Mouse (Mus musculus): ENCODE measurements around the gene Ces2b. TPM values are rescaled to one million over a fixed set of nuclear protein-coding genes. Genes with fewer than 3 reads are reported as not detected.
"Not testable (repeated sequence)": the region's sequence is repeated elsewhere in the genome, so short reads cannot be mapped to it uniquely, and the experiment has no call there.

Gene Ces2b
- polyA plus RNA-seq, 1 experiment from 2014 or later: 1.4 TPM

DNA sequence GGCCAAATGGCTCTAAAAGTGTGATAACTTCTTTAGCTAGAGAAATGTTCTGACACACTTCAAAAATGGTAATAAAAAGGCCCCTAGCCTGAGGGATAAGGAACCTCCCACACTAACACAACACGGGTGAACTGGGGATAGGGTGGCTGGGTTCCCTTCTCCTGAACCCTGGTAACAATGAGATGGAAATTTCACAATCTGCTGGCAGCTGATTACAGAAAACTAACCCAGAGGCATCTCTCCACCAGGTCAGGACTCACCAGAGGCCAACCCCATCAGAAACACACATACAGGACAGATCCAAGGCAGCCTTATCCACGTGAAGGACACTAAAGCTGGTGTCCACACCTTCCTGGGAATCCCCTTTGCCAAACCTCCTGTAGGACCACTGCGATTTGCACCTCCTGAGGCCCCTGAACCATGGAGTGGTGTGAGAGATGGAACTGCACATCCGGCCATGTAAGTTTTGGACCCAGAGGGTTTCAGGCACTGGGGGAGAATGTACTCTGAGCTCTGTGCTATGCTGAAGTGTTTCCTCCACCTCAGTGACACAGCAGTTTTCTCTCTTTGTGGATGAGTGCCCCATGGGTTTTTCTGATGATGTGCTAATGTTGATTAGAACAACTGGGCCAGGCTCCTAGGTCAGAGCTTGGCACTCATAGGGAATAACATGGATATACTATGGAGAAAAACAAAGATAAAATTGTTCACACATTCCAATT lies 16.5 kb downstream of the Ces2b start:
- Histone ChIP-seq H3K4me3 (ENCODE audit: low read depth, low read length) (no peak overlapping the region), H3K27me3 (replicated peaks; ENCODE audit: insufficient read depth, low read length) (no peaks in the 10 kb centered on the region), H3K9ac (replicated peaks; ENCODE audit: low read depth) (no peak overlapping the region), H3K36me3 (ENCODE audit: insufficient read depth, low read length) (no peaks in the 10 kb centered on the region), H3K4me1 (ENCODE audit: insufficient read depth, low read depth, low read length) (no peaks in the 10 kb centered on the region), H3K27ac (ENCODE audit: low read length) (no peak overlapping the region), H3K4me2 (replicated peaks; ENCODE audit: low read depth, low read length) (no peak overlapping the region), H3K9me3 (ENCODE audit: low read length) (no peaks in the 10 kb centered on the region)
- WGBS: 57% methylated on average over 4 of the region's 4 CpGs
- ATAC-seq (no peak), DNase-seq (ENCODE audit: low spot score) (no peak)
- TF ChIP-seq EP300 (IDR thresholded peaks at IDR 0.05): no peak
- TF ChIP-seq CTCF (IDR thresholded peaks at IDR 0.05): no peak

GRCm38 (mm10) chr8:104866844-104867531 lies 35.6 kb downstream of the Ces2b start:
- not testable (repeated sequence) for ATAC-seq; H3K27ac ChIP-seq (ENCODE audit: low read length); H3K36me3 ChIP-seq (ENCODE audit: insufficient read depth, low read length); DNase-seq (ENCODE audit: low spot score); H3K4me2 ChIP-seq (replicated peaks; ENCODE audit: low read depth, low read length); H3K27me3 ChIP-seq (replicated peaks; ENCODE audit: insufficient read depth, low read length); H3K4me3 ChIP-seq (ENCODE audit: low read depth, low read length); H3K9me3 ChIP-seq (ENCODE audit: low read length); H3K9ac ChIP-seq (replicated peaks; ENCODE audit: low read depth); H3K4me1 ChIP-seq (ENCODE audit: insufficient read depth, low read depth, low read length)
- WGBS: no CpG with 5 or more reads among the region's 4 CpGs

- not testable (repeated sequence) for H3K4me2 ChIP-seq (replicated peaks; ENCODE audit: low read depth, low read length); H3K27me3 ChIP-seq (replicated peaks; ENCODE audit: insufficient read depth, low read length); DNase-seq (ENCODE audit: low spot score); H3K9me3 ChIP-seq (ENCODE audit: low read length); H3K36me3 ChIP-seq (ENCODE audit: insufficient read depth, low read length); H3K4me3 ChIP-seq (ENCODE audit: low read depth, low read length); H3K27ac ChIP-seq (ENCODE audit: low read length); H3K4me1 ChIP-seq (ENCODE audit: insufficient read depth, low read depth, low read length); ATAC-seq; H3K9ac ChIP-seq (replicated peaks; ENCODE audit: low read depth)
- no CpG with 5 or more reads among the region's 2 CpGs for WGBS
Measured at GRCm38 (mm10) chr8:104868876-104869275, 37.5 kb downstream of the Ces2b start.

DNA sequence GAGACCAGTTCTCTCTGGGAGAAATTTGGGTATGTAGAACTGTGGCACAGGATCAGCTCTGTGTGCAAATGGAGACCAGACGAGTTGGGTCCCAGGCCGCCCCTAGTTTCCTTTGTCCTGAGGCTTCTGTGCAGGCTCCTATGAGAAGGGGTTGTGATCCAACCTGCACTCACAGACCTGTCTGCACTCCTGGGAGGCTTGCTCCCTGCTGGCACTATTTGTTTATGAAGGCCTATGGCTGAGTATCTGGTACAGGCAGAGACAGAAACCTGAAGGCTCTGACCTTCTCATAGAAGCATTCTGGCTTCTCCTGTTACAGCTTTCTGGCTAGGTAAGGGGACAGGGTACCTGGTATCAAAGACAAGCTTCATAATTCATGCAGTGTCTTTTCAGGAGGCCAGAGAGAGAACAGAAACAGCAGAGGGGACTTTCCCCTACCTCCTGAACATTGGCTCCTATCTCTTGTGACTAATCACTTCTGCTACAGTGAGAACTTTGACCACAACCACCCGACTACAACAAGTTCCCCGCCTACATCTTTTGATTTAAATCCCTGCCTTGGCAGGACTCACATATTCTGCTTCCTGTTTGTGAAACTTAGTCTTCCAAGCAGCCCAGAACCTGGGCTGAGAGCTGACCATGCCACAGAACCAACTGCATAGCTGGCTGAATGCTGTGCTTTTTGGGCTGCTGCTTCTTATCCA lies 55.0 kb downstream of the Ces2b start:
- not testable (repeated sequence) for ATAC-seq; H3K9me3 ChIP-seq (ENCODE audit: low read length)
- WGBS: no CpG with 5 or more reads among the region's 4 CpGs

More for the DNA sequence above, 55.0 kb downstream of the Ces2b start:
- H3K4me2 ChIP-seq (replicated peaks; ENCODE audit: low read depth, low read length); H3K4me1 ChIP-seq (ENCODE audit: insufficient read depth, low read depth, low read length); H3K4me3 ChIP-seq (ENCODE audit: low read depth, low read length); H3K27ac ChIP-seq (ENCODE audit: low read length); H3K27me3 ChIP-seq (replicated peaks; ENCODE audit: insufficient read depth, low read length); H3K9ac ChIP-seq (replicated peaks; ENCODE audit: low read depth); H3K36me3 ChIP-seq (ENCODE audit: insufficient read depth, low read length); DNase-seq (ENCODE audit: low spot score): not testable (repeated sequence)

Other genes with a start within 250 kb of the Ces2b start
- 5.9 and 6.0 TPM in 2 replicates for gene Pdp2, start 240.1 kb upstream of the Ces2b start, polyA plus RNA-seq (2015; fragmentation: Nextera tagmentation; extraction: Ambion mirVana)
- 13.8 and 17.2 TPM in 2 replicates for gene Cdh16, start 207.2 kb upstream of the Ces2b start, polyA plus RNA-seq (2015; fragmentation: Nextera tagmentation; extraction: Ambion mirVana)
- 19.9 and 22.6 TPM in 2 replicates for gene Rrad, start 200.2 kb upstream of the Ces2b start, polyA plus RNA-seq (2015; fragmentation: Nextera tagmentation; extraction: Ambion mirVana)
- gene Ciao2b, start 189.6 kb upstream of the Ces2b start, polyA plus RNA-seq (2015; fragmentation: Nextera tagmentation; extraction: Ambion mirVana): 70.2 and 72.9 TPM in 2 replicates
- 0.06 TPM in 1 of 2 replicates, not detected in the other for gene Ces2a, start 97.6 kb upstream of the Ces2b start, polyA plus RNA-seq (2015; fragmentation: Nextera tagmentation; extraction: Ambion mirVana)
- not detected in 2 replicates for gene Ces2c, start 15.5 kb downstream of the Ces2b start, polyA plus RNA-seq (2015; fragmentation: Nextera tagmentation; extraction: Ambion mirVana)
- 0.31 and 0.58 TPM in 2 replicates for gene Ces2e, start 94.7 kb downstream of the Ces2b start, polyA plus RNA-seq (2015; fragmentation: Nextera tagmentation; extraction: Ambion mirVana)
- gene Ces2f, start 115.8 kb downstream of the Ces2b start, polyA plus RNA-seq (2015; fragmentation: Nextera tagmentation; extraction: Ambion mirVana): not detected in 2 replicates
- 2.1 and 2.2 TPM in 2 replicates for gene Ces2g, start 130.1 kb downstream of the Ces2b start, polyA plus RNA-seq (2015; fragmentation: Nextera tagmentation; extraction: Ambion mirVana)
- gene Ces2h, start 169.3 kb downstream of the Ces2b start, polyA plus RNA-seq (2015; fragmentation: Nextera tagmentation; extraction: Ambion mirVana): not detected in 2 replicates
- not detected in 2 replicates for gene Ces3a, start 217.0 kb downstream of the Ces2b start, polyA plus RNA-seq (2015; fragmentation: Nextera tagmentation; extraction: Ambion mirVana)

Measured in lung, postnatal 0 days (tissue).